Mouse (Mus musculus) c-Kit-negative CD71-positive TER-119-positive erythroid progenitor cells, embryonic 14.5 days (primary cell): ENCODE measurements around the gene Pigh.

Experiments
- DNase-seq: peaks from one replicate; pipeline ENCODE4 v3.0.0-alpha.2; 2013; ENCODE audit warnings: low read depth, low spot score

Pigh gene

DNA sequence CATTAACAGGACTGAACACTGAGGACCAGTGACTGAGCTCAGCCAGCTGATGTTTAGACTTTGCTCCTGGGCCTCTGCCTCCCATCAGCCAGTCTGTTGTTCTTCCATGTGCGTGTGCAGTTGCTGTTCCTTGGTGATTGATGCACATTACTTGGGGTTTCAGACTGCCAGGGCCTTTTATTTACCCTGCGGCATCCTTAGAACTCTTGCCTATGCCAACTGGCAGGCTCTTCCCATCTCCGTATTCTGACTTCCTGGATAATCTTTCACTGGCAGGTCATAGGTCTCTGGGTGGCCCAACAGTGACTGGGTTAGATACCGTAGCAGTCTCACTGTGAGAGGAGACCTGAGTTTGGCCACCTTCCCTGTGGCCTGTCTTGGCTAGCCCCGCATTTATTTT lies 21.9 kb downstream of the Pigh start:
- DNase-seq: no peak

DNA sequence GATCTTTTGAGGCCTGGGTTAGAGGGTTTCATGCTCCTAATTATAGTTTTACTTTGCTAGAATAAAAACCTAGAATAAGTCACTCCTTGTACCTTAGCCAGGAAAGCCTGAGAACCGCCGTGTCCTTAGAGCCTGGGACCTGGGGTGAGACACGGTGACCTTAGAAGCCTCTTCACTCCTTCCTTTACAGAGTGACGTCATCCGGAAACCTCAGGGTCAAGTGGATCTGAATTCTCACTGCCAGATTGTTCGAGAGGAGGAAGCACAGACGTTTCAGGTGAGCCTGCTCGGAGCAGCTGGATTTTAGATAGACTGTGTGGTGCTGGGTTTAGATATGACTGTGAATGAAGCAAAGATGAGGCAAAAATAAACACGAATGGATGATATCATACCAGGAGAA lies 23.0 kb downstream of the Pigh start:
- no peak for DNase-seq

DNA sequence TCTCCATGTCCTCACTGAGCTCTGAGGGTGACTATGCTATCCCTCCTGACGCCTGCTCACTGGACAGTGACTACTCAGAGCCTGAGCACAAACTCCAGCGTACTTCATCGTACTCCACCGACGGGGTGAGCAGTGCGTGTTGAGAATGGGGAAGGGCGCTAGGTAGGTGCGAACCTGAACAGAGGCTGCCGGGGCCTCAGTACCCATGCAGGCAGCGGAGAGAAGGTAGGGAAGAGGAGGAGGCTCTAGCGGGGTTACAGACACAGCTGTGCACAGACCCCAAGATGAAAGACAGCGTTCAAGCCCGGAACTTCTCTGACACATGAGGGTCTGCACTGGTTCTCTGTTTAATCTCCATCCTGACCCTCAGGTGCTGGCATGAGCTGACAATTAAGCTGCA lies 25.0 kb downstream of the Pigh start:
- DNase-seq: no peak

DNA sequence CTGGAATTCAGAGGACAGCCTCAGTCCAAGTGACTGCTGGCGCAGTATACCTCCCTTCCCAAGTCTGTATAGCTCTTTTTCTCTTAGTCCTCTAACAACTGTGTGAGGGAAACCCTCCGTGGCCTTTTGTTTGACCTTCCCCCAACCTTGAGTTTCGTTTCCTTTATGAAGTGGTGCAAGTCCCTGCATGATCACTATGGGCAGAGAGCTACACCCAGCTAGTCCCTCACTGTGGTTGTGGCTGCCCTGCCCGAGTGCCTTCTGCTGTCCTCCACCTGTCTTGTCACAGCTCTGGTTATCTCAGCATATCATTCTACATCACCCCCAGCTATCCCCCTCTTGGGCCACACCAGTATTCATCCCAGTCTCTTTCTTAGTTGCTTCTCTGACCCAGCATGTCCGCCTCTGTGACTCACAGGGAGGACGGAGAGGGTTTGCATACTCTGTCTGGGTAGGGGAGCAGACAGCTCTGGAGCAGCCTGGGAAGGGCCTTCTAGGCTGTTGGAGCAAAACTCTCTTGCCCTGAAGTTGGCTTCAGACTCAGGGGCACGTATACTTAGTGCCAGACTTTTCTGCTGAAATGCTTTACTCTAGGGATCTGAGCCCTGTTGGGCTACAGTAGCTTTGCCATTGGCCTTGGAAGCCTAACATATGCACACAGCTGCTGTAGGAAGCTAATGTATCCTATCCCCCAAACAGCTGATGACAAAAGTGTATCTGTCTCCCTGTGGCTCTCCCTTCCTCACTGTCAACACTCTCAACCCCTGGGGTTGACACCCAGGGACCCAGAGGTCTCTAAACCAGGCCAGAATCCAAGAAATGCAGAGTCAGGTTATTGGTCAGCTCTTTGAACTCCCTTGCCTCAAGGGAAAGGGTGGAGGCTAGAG lies 28.4 kb downstream of the Pigh start:
- no peak for DNase-seq

DNA sequence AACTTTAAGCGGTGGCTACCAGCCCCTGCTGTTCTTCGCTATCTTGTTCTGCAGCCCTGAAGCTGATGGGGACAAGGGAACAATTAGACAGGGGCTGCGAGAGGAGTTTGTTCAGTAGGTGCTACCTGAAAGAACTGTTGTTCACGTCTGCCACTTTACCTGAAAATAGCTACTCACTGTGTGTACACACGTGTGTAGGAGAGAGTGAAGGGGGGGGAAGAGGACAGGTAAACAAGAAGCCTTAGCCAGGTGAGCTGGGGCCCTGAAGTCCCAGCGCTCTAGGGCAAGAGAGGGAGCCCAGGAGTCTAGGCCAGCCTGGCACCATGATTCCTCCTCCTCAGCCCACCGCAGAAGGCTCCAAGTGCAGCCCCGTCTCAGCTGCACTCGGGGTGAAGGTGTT lies 29.3 kb downstream of the Pigh start:
- no peak for DNase-seq

DNA sequence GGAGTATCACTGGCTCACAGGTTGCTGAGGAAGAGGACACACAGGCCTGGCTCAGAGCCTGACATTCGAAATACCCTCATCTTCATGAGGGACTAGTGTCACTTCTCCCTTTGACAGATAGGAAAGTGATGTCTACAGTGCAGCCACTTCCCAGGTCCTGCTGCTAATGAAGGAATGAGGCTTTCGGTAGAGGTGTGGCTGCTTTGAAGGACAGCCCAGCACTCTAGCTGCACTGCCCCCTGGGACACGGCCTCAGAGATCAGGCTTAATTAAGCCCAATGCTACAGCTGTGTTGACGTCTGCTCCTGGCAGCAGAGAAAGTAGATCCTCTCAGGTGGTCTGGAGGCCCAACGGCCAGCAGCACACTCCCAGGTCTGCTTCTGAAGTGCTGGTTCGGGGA lies 29.9 kb downstream of the Pigh start:
- no peak for DNase-seq

DNA sequence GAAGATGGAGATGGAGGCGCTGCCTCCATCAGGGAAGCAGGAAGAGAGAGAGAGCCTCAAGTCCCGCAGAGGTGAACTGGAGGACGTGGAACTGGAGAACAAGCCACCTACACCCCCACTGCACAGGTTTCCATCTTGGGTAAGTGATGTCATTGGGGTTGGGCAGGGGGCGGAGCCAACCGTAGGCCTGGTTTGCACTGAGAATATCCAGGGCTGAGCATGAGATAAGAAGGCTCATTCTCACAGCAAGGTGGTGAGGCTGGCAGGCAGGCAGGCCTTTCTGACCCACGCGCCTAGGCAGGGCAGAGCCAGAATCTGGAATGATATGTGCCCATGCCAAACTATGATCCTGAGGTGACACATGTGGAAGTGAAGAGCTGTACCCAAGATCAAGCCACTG lies 34.2 kb downstream of the Pigh start:
- no peak for DNase-seq

DNA sequence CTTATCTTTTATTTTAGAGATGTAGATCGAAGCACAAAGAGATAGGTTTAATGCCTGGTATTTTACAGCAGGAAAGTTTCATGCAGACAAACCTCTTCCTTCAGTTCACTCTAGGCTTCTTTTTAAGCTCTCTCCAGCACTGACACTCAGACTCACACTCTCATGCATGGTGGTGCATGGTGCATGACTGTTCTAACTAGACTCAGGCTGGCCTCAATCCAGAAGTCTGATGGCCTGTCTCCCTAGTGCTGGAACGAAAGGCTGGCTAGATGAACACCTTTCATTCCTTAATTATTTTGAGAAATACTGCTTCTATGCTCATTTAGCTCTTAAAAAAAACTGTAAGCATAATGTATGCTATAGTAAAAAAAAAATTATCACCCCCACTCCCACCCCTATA lies 37.4 kb downstream of the Pigh start:
- no peak for DNase-seq

DNA sequence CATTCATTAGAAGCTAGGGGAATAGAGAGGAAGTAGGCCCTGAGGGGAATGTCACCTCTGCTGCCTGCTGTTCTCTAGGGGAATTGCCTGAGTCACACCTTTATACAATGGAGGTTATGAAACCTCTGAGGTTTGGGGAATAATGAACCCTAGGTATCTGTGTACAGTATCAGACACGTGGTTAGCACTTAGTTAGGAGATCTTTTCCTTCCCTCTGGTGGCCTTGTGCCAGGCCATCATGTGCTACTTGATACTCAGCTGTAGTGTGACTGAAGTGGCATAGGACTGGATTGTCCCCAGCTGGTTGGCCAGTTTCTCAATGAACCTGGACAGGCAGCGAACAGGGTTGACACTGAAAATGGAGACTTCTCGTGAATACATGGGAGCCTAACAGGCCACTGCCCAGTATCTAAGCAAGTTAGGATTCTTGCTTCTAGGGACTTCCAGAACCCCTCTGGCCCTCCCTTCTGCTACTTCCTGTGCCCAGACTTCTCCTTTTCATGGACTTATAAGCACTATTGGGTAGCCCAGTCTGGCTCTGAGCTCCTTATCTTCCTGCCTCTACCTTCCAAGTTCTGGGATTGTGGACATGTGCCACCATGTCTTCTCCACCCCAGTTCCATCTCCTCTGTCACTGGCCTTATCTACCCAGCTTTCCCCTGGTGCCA lies 38.8 kb downstream of the Pigh start:
- no peak for DNase-seq

DNA sequence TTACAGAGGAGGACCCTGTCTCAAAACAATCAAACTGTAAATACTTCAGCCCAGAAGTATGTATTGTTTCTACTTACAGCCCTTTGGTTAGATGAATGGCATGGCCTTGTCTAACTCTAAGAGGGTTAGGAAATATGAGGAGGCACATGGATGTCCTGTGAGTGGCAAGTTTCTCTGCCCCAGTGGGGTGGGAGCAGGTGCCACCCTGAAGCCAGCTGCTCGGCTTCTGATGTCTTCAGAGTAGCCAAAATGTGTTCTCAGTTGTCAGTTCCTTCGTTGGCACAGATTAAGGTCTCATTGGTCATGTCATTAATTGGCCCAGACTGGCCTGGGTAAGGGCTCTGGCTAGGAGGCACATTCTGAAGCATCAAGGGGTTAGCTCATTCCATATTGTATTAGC lies 39.6 kb downstream of the Pigh start:
- DNase-seq: no peak

DNA sequence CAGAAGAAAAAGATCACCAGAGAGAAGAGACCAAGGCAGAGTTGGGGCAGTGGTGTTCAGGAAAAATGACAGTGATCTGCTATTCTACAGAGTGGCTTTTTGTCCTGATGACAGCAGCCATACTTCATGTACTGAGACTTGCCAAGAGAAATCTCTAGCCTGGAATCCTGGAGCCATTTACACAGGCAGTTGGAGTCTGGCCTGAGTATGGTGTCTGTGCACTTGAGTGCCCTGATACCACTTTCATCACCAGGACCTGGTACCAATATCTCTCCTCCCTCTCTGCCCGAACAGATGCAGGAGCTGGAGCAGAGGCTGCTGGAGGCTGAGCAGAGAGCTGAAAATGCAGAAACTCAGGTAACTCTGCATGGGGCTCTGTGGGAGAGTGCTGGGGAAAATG lies 40.6 kb downstream of the Pigh start:
- DNase-seq: no peak

DNA sequence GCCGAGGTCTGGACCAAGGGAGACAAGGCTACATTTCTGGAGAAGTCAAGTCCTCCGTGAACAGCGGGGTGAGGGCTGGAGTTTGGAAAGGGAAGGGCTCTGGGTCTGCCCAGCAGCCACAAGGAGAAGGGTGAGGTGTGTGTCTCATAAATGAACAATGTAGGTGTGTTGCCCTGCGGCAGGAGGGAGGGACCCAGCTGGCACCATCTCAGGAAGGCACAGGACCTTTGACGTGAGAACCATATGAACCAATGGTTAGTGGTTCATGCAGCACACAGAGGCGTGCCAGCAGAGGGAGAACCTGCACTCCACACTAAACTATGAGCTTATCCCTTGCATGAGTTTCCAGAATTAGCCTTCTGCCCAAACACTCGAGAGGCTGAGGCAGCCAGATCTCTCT lies 42.2 kb downstream of the Pigh start:
- DNase-seq: no peak

DNA sequence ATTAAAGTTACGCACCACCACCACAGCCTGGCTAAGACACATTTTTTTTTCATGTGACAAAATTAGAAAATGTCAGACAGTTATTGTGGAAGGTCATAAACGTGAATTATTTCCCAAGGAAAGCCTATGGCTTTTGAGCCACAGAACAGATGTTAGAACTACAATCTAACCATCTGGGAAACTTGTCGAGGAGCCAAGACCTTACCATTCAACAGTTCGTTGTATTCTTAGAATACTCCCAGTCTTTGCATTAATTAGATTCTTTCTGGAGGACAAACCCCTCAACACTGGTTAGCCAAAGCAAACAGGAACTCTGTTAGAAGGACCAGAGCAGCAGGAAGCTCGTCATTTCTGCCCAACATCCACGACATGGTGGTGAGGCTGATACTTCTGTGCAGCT lies 43.3 kb downstream of the Pigh start:
- DNase-seq: no peak

DNA sequence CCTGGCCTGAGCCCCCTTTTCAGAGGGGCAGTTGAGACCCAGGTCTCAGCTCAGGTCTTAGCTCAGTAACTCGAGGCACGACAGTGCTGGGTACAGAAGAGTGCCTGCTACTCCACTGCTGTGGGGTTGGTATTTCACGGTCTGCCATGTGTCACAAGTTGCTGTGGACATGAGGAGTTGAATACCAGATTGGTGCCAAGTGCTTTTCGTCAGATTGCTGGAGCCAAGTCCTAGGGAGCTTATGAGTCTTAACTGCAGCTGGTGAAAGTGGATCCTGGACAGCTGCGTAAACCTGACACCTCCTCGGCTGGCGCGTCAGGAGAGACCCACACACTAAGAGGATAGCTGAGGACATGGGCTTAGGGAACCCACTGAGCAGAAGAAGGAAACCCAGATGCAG lies 44.8 kb downstream of the Pigh start:
- DNase-seq: no peak

DNA sequence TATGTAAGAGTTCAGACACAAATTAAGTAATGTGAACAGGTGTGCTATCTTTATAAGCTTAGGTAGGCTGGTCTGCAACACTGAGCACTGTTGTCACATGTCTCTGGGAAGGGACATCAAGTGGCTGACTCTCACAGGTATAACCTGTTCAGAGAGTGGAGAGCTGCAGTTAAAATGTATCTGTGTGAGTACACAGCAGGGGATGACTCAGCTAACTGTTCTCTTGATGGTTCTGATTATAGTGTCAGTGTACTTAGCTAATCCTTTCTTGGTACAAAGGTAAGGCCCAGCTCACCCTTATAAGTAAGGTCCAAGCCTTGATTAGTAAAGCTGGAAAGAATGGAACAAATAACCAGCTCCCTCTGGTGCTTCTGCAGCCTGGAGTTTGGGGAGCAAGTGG lies 48.0 kb downstream of the Pigh start:
- no peak for DNase-seq

DNA sequence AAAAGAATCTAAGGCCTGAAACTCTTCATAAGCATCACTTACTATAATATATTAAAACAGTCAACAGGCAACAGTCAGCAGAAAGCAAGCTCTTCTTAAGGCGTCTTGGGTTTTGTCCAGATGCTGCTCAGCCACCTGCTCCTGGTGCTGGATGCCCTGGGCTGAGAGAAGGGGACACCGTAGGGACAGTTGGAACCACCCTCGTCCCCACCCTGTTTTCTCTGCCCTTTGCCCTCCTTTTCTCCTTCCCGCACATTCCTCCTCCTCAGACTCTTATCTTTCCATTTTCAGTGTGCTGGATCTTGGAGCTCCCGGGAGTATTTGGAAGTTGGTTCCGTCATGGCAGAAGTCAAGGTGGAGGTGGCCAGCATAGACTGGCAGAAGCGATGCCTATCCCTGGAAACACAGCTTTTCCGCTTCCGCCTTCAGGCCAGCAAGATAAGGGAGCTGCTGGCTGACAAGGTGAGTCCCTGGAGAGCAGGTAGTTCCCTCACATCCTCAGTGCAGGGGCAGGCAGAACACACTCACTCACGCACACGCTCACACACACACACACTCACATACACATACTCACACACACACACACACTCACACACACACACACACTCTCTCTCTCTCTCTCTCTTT lies 49.1 kb downstream of the Pigh start:
- DNase-seq: no peak

DNA sequence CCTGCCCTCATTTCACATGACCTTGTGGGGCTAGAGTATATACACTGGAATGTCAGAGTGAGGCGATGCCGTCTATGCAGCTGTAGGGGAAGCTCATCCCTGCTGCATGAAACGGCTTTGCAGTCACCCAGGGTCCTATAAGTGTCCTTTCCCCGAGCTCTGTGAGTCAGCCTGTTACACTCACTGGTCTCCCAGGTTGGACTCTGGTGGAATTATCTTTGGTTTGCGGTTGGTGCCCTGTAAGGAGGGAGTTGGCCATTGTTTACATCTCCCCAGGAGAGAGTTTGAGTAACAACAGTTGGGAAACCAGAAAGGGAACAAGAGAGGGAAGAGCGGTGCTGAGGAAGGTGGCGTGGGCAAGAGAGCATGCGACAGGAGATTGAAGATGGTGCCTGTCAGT lies 49.7 kb downstream of the Pigh start:
- DNase-seq: no peak

DNA sequence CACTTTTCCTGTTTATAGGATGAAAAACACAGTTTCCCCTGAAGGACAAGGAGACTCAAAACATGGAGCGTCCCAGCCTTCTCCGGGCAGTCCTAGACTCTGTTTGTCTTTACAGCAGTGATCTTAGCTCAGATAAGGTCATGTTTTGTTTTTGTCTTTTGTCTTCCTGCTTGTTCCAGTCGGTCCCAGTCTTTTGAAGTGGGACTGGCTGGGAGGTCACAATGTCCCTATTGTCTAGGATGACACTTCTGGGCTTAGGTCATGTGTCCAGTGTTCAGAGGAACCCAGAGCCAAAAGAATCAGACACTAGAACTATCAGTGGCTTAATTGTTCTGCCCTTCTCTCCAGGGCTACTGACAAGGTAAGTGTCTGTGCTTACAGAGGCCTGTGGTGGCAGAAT lies 54.1 kb downstream of the Pigh start:
- DNase-seq: no peak

DNA sequence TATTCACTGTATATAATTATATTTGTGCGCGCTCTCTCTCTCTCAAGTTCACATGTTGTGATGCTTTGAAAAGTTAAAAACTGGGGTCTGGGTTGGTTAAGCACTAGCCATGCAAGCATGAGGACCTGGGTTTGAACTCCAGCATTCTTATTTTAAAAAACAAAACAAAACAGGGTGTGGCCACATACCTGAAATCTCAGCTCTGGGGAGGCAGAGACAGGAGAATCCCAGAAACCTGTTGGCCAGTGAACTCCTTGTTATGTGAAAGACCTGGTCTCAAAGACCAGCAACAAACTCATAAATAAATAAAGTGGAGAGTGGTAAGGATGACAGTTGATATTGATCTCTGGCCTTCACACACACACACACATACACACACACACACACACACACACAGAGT lies 55.1 kb downstream of the Pigh start:
- no peak for DNase-seq
